ENCODE assay signal across 13 mouse cellular contexts in the genomic region with DNA sequence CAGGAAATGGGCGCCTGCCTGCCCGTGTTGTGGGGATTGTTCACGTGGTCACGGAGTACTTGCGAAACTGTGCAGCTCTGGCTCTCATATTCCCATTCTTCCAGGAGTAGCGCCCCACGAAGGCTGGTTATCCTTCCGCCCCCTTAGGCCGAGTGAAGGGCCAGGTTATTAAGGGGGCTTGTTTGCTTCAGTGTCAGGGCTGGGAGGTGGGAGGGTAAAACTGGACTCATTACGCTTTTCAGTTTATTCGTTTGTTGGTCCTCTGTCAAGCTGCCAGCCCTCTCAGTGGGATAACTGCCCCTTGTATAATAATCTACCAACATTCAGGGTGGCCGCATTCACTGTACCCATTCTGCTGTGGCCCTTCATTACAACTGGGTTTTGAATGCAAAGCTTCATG.
DNase-seq lines count a peak whose midpoint lies in the region; ATAC-seq and TF ChIP-seq lines count a peak whose summit lies in the region.
"Had no signal": no experiment of that assay in that cellular context is flagged by ENCODE, and none has a peak within 500 bp of the region (broad histone marks: within the 10 kb centered on the region; RNA-seq: fewer than 3 reads in every experiment).

No protein-coding gene starts in this region.

- H3K36me3 ChIP-seq in forebrain, embryonic 16.5 days (ENCODE audit: control insufficient read depth, insufficient read depth) = no peaks in the 10 kb centered on the region
- no peaks in the 10 kb centered on the region for H3K36me3 ChIP-seq in midbrain, embryonic 15.5 days (replicated peaks)
- H3K36me3 ChIP-seq in stomach, postnatal 0 days (ENCODE audit: control insufficient read depth, insufficient read depth, low read length) = no peaks in the 10 kb centered on the region
- H3K36me3 ChIP-seq: limb, embryonic 12.5 days had no signal

- H3K9ac ChIP-seq in forebrain, embryonic 16.5 days (replicated peaks; ENCODE audit: low read depth, low read length) = no peak overlapping the region
- H3K9ac ChIP-seq in midbrain, embryonic 15.5 days = no peak overlapping the region
- H3K9ac ChIP-seq in stomach, postnatal 0 days (ENCODE audit: low read length) = no peak overlapping the region
- H3K9ac ChIP-seq: limb, embryonic 12.5 days had no signal

- ATAC-seq in forebrain, embryonic 16.5 days = peak; percentile 72
- peak; percentile 63 for ATAC-seq in midbrain, embryonic 15.5 days (replicated peaks)
- no peak for ATAC-seq in stomach, postnatal 0 days (ENCODE audit: low FRiP score, low TSS enrichment)

- H3K4me1 ChIP-seq in forebrain, embryonic 16.5 days (replicated peaks; ENCODE audit: control insufficient read depth, insufficient read depth, low read length) = peaks cover 10% of the 10 kb centered on the region
- H3K4me1 ChIP-seq in midbrain, embryonic 15.5 days = peaks cover 17% of the 10 kb centered on the region; the same call in 1 of the 2 replicates
- H3K4me1 ChIP-seq in stomach, postnatal 0 days (replicated peaks; ENCODE audit: control insufficient read depth, insufficient read depth) = no peaks in the 10 kb centered on the region

- WGBS in forebrain, embryonic 16.5 days = 9% methylated on average over 12 of the region's 12 CpGs
- WGBS in midbrain, embryonic 15.5 days = 33% methylated on average over 12 of the region's 12 CpGs
- 82% methylated on average over 12 of the region's 12 CpGs for WGBS in stomach, postnatal 0 days

- no peak overlapping the region for H3K4me3 ChIP-seq in forebrain, embryonic 16.5 days (replicated peaks; ENCODE audit: low read length)
- H3K4me3 ChIP-seq in midbrain, embryonic 15.5 days = no peak overlapping the region
- no peak overlapping the region for H3K4me3 ChIP-seq in stomach, postnatal 0 days (ENCODE audit: low read depth, low read length)
- H3K4me3 ChIP-seq: erythroblast, embryonic 14.5 days; limb, embryonic 12.5 days had no signal

- peak; percentile 41 for DNase-seq in retina, postnatal 1 day
- no peak for DNase-seq in retina, embryonic 14.5 days (ENCODE audit: low spot score)
- peak; percentile 29 for DNase-seq in cerebellum, adult 9-11 months
- DNase-seq in urinary bladder, postnatal 10 days (ENCODE audit: low spot score) = no peak
- no peak for DNase-seq in ovary, postnatal 10 days (ENCODE audit: low spot score)
- no peak for DNase-seq in stomach, postnatal 0 days (ENCODE audit: low spot score)
- DNase-seq: heart, postnatal 4 days; kidney, postnatal 14 days; thymus, adult 2 months had no signal

- H3K9me3 ChIP-seq in forebrain, embryonic 16.5 days (ENCODE audit: control insufficient read depth, low read length) = no peaks in the 10 kb centered on the region
- no peaks in the 10 kb centered on the region for H3K9me3 ChIP-seq in midbrain, embryonic 15.5 days
- H3K9me3 ChIP-seq in stomach, postnatal 0 days (ENCODE audit: control insufficient read depth, low read length) = no peaks in the 10 kb centered on the region
- H3K9me3 ChIP-seq: limb, embryonic 12.5 days had no signal

- no peak overlapping the region for H3K27ac ChIP-seq in forebrain, embryonic 16.5 days (ENCODE audit: low read length)
- peak overlapping the region; percentile 48; the same call in 1 of the 2 replicates for H3K27ac ChIP-seq in midbrain, embryonic 15.5 days
- H3K27ac ChIP-seq in stomach, postnatal 0 days (replicated peaks) = no peak overlapping the region
- H3K27ac ChIP-seq: limb, embryonic 12.5 days had no signal

- no peak for TF ChIP-seq CTCF in stomach, postnatal 0 days (IDR thresholded peaks at IDR 0.05; ENCODE audit: low read depth)

- no peak for TF ChIP-seq EP300 in stomach, postnatal 0 days (optimal IDR thresholded peaks at IDR 0.05)

- H3K4me2 ChIP-seq in forebrain, embryonic 16.5 days (ENCODE audit: low read length) = peak overlapping the region; percentile 34; the same call in 1 of the 2 replicates
- H3K4me2 ChIP-seq in midbrain, embryonic 15.5 days = peak overlapping the region; percentile 18; the same call in 1 of the 2 replicates
- H3K4me2 ChIP-seq in stomach, postnatal 0 days (replicated peaks; ENCODE audit: low read depth) = no peak overlapping the region
- H3K4me2 ChIP-seq: limb, embryonic 12.5 days had no signal

- H3K27me3 ChIP-seq in forebrain, embryonic 16.5 days (replicated peaks; ENCODE audit: control insufficient read depth, insufficient read depth, low read length) = no peaks in the 10 kb centered on the region
- no peaks in the 10 kb centered on the region for H3K27me3 ChIP-seq in midbrain, embryonic 15.5 days (replicated peaks)
- H3K27me3 ChIP-seq in stomach, postnatal 0 days (ENCODE audit: control insufficient read depth, insufficient read depth, low read length) = no peaks in the 10 kb centered on the region
- H3K27me3 ChIP-seq: limb, embryonic 12.5 days had no signal

Comparison
In these comparisons a context has a peak if more than half of its experiments do, and no peak if none do; other contexts are left out.
1. DNase-seq: peak in retina, postnatal 1 day (single experiment) and cerebellum, adult 9-11 months (single experiment); none in retina, embryonic 14.5 days (single experiment), urinary bladder, postnatal 10 days (single experiment), ovary, postnatal 10 days (single experiment) and stomach, postnatal 0 days (single experiment).